Mouse (Mus musculus): ENCODE measurements at regions not wholly inside any gene's neighbourhood (a gene's known extent, or its start where the extent isn't known, plus 50 kb on each side); places are given as distances from the start of the nearest gene placed in this dataset.

GRCm38 (mm10) chr1:150043061-150043460, 56.8 kb upstream of the Ptgs2 start:
- Histone ChIP-seq H3K9ac (ENCODE audit: insufficient read depth, low read depth) (no peak overlapping the region), H3K36me3 (replicated peaks in 1 of 2; ENCODE audit: control insufficient read depth in 1 of 2, insufficient read depth in 1 of 2, low read length in 1 of 2) (no peaks in the 10 kb centered on the region), H3K79me2 (replicated peaks; ENCODE audit: control insufficient read depth, extremely low read depth, insufficient read depth, poor library complexity, severe bottlenecking) (no peaks in the 10 kb centered on the region), H3K27ac (ENCODE audit: insufficient read depth, low read depth) (no peak overlapping the region), H3K9me3 (replicated peaks; ENCODE audit: low read length) (no peaks in the 10 kb centered on the region), H3K4me2 (ENCODE audit: insufficient read depth, low read depth, poor library complexity, severe bottlenecking) (no peak overlapping the region), H3K4me1 (ENCODE audit: control insufficient read depth in 1 of 2, insufficient read depth in 2 of 2) (no peaks in the 10 kb centered on the region; a peak in 1 of 4 replicates), H3K4me3 (replicated peaks in 1 of 3; ENCODE audit: low read depth in 2 of 3, low read length in 2 of 3, poor library complexity in 1 of 3) (no peak overlapping the region), H3K27me3 (replicated peaks) (no peaks in the 10 kb centered on the region)
- in situ Hi-C loops (cut with MboI; ENCODE audit: low pct_ligation_motif_present, low pct_unique_long_range_greater_than_20kb, low sequenced_read_pairs) (no loop called here), dilution Hi-C loops (cut with MboI; ENCODE audit: extremely low pct_ligation_motif_present, extremely low pct_unique_long_range_greater_than_20kb, low sequenced_read_pairs) (no loop called here)
- TF ChIP-seq MAZ (IDR thresholded peaks at IDR 0.05; ENCODE audit: low read depth, low read length) (no peak), RAD21 (IDR thresholded peaks at IDR 0.05; ENCODE audit: low read depth, low read length) (no peak), JUN (IDR thresholded peaks at IDR 0.05; ENCODE audit: insufficient read depth, low read depth, low read length) (no peak), MEF2A (IDR thresholded peaks at IDR 0.05; ENCODE audit: borderline replicate concordance, low read depth, low read length) (no peak), GABPA (IDR thresholded peaks at IDR 0.05; ENCODE audit: insufficient replicate concordance, low read depth, low read length) (no peak), POLR2A (IDR thresholded peaks at IDR 0.05; ENCODE audit: low read depth, low read length) (no peak), BHLHE40 (IDR thresholded peaks at IDR 0.05; ENCODE audit: low read depth, low read length) (no peak), IRF4 (IDR thresholded peaks at IDR 0.05; ENCODE audit: low read depth, low read length) (no peak), SIN3A (IDR thresholded peaks at IDR 0.05; ENCODE audit: low read length) (no peak), NRF1 (IDR thresholded peaks at IDR 0.05; ENCODE audit: low read depth, low read length) (no peak), KAT2A (IDR thresholded peaks at IDR 0.05; ENCODE audit: insufficient replicate concordance, low read length) (no peak)
- no peak for DNase-seq (ENCODE audit: extremely low read depth)

DNA sequence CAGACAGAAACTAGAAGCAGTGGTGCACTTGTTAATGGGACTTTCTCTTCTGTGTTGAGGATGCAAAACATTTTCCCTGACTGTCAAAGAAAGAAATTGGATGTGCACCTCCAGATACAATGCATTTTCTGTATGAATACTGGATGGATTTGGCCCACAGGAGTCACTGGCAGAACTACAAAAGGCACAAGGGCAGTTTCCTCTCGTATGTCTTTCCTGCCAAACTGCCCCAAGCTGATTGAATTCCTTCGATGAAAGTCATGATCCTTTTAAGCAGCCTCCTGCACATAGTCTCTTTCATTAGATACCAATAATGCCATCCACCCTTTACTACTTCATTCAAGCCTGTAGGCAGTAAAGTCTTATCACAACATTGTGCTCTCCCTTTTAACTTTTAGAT, 58.2 kb upstream of the Ptgs2 start:
- dilution Hi-C loops (cut with MboI; ENCODE audit: extremely low pct_ligation_motif_present, extremely low pct_unique_long_range_greater_than_20kb, low sequenced_read_pairs) = no loop called here
- no peak overlapping the region for H3K4me2 ChIP-seq (ENCODE audit: insufficient read depth, low read depth, poor library complexity, severe bottlenecking)
- no peak for TF ChIP-seq MYC (IDR thresholded peaks at IDR 0.05; ENCODE audit: low read depth, low read length)
- TF ChIP-seq MAFK (IDR thresholded peaks at IDR 0.05; ENCODE audit: insufficient replicate concordance, low read length) = no peak
- TF ChIP-seq CTCF (conservative IDR thresholded peaks at IDR 0.05 in 1 of 2, IDR thresholded peaks at IDR 0.05 in 1 of 2; ENCODE audit: low read depth in 2 of 2, low read length in 2 of 2) = no peak
- no peak for TF ChIP-seq RCOR1 (conservative IDR thresholded peaks at IDR 0.05; ENCODE audit: low read depth, low read length)
- no peak for TF ChIP-seq POLR2AphosphoS2 (IDR thresholded peaks at IDR 0.05; ENCODE audit: low read depth, low read length)
- TF ChIP-seq EP300 (IDR thresholded peaks at IDR 0.05; ENCODE audit: low read length) = no peak

More for the DNA sequence above, 58.2 kb upstream of the Ptgs2 start:
- Histone ChIP-seq H3K79me2 (replicated peaks; ENCODE audit: control insufficient read depth, extremely low read depth, insufficient read depth, poor library complexity, severe bottlenecking) (no peaks in the 10 kb centered on the region), H3K36me3 (replicated peaks in 1 of 2; ENCODE audit: control insufficient read depth in 1 of 2, insufficient read depth in 1 of 2, low read length in 1 of 2) (no peaks in the 10 kb centered on the region), H3K4me3 (replicated peaks in 1 of 3; ENCODE audit: low read depth in 2 of 3, low read length in 2 of 3, poor library complexity in 1 of 3) (no peak overlapping the region), H3K4me1 (ENCODE audit: control insufficient read depth in 1 of 2, insufficient read depth in 2 of 2) (no peaks in the 10 kb centered on the region; a peak in 1 of 4 replicates), H3K9ac (ENCODE audit: insufficient read depth, low read depth) (no peak overlapping the region), H3K27me3 (replicated peaks) (no peaks in the 10 kb centered on the region), H3K9me3 (replicated peaks; ENCODE audit: low read length) (no peaks in the 10 kb centered on the region), H3K27ac (ENCODE audit: insufficient read depth, low read depth) (no peak overlapping the region)
- in situ Hi-C loops (cut with MboI; ENCODE audit: low pct_ligation_motif_present, low pct_unique_long_range_greater_than_20kb, low sequenced_read_pairs) = no loop called here
- no peak for DNase-seq (ENCODE audit: extremely low read depth)
